Mouse (Mus musculus): Measurements from ENCODE around the gene Eif6. TPM values are rescaled to one million over a fixed set of nuclear protein-coding genes. Genes with fewer than 3 reads are reported as not detected.
A peak's percentile ranks its signal among the peaks of the same experiment; 100 is the strongest.

Gene Eif6
- total RNA-seq, 2 experiments from 2014 or later, result 11.6 to 91.0 TPM

- ATAC-seq (replicated peaks; ENCODE audit: low FRiP score, poor library complexity, severe bottlenecking), result no peak
These were observed 4.1 kb upstream of the Eif6 start for GRCm38 (mm10) chr2:155830841-155831240.

GRCm38 (mm10) chr2:155825904-155826629 is 658 bp downstream of the Eif6 start:
- ATAC-seq (replicated peaks; ENCODE audit: low FRiP score, poor library complexity, severe bottlenecking), result peak; percentile 77

DNA sequence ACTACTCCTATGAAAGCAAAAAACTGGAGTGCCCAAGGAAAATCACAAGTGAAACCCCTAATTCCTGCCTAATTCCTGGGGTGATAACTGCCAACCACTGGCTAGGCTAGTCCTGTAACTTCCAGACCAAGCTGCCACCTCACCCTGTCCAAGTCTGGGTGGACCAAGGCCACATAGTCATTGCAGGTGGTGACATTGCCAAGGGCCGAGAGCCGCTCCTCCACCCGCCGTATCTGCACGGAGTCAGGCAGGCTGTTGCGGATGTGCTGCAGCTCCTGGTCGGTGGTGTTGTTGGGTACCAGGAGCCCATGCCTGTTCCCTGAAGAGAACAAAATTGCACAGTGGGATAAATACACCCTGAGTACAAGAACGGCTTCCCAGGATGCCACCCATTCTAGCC is 3.0 kb downstream of the Eif6 start:
- no peak for ATAC-seq (replicated peaks; ENCODE audit: low FRiP score, poor library complexity, severe bottlenecking)

- ATAC-seq (replicated peaks; ENCODE audit: low FRiP score, poor library complexity, severe bottlenecking), result no peak
These were observed 5.9 kb downstream of the Eif6 start for GRCm38 (mm10) chr2:155820779-155821178.

DNA sequence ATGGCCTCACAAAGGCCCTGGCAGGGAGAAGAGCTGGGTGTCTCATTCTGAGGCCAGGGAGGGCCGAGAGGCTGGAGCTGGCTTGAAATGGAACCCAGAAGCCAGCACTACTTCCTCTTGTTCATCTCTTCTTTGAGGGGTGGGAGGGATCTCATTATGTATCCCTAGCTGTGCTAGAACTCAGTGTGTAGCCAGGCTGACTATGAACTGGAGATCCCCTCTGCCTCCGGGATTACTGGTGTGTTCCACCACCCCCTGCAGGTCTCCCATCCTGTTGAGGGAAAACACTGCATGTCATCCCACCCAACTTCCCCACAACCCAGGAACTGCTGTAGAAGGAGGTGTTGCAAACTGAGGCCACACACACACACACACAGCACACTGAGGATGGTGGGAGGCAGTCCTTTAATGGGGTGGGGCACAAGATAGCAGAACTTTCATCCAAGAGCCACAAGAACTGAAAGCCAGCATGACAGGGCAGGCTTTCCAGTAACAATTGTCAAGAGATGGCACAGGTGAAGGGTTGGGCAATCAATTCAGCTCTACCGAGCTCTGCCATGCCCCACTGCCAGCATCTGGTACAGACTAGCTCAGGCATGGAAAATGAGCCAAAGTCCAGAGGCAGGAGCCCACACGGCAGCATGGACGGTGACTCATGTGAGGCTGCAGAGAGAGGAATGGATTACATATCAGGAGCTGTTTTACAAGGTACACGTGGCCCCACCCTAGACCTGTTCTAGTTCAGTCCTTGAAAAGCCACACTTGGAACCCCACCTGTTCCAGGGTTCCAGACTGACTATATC is 7.1 kb downstream of the Eif6 start:
- no peak for ATAC-seq (replicated peaks; ENCODE audit: low FRiP score, poor library complexity, severe bottlenecking)

- ATAC-seq (replicated peaks; ENCODE audit: low FRiP score, poor library complexity, severe bottlenecking), result no peak
These were observed 7.5 kb downstream of the Eif6 start, which contains the start of gene BC029722 for GRCm38 (mm10) chr2:155819392-155819448. Gene BC029722, minus strand, starts transcription at chr2:155819426.

- ATAC-seq (replicated peaks; ENCODE audit: low FRiP score, poor library complexity, severe bottlenecking), result peak; percentile 97
These were observed 7.9 kb downstream of the Eif6 start for GRCm38 (mm10) chr2:155818596-155819391.

GRCm38 (mm10) chr2:155817301-155818245 is 9.2 kb downstream of the Eif6 start:
- ATAC-seq (replicated peaks; ENCODE audit: low FRiP score, poor library complexity, severe bottlenecking), result no peak

- ATAC-seq (replicated peaks; ENCODE audit: low FRiP score, poor library complexity, severe bottlenecking), result no peak
These were observed 10.5 kb downstream of the Eif6 start for GRCm38 (mm10) chr2:155816179-155816578.

DNA sequence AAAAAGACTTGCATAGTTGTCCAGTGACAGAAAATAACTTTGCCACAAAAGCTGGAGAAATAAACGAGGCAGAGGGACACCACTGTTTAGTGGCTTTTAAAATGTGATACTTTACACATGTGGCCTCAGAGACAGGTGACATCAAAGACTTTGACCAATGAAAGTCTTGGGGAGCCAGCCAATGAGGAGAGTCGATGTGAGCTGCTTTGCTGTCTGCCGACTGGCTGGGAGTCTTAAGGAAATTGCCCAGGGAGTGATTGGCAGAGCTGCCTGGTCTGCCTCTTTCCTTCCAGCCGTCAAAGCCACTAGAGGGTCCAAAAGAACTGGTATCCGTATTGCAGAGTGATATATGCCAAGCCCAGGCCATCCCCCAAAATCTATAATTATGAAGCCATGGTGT is 11.9 kb downstream of the Eif6 start:
- ATAC-seq (replicated peaks; ENCODE audit: low FRiP score, poor library complexity, severe bottlenecking), result no peak

GRCm38 (mm10) chr2:155812637-155813036 is 14.1 kb downstream of the Eif6 start:
- no peak for ATAC-seq (replicated peaks; ENCODE audit: low FRiP score, poor library complexity, severe bottlenecking)

DNA sequence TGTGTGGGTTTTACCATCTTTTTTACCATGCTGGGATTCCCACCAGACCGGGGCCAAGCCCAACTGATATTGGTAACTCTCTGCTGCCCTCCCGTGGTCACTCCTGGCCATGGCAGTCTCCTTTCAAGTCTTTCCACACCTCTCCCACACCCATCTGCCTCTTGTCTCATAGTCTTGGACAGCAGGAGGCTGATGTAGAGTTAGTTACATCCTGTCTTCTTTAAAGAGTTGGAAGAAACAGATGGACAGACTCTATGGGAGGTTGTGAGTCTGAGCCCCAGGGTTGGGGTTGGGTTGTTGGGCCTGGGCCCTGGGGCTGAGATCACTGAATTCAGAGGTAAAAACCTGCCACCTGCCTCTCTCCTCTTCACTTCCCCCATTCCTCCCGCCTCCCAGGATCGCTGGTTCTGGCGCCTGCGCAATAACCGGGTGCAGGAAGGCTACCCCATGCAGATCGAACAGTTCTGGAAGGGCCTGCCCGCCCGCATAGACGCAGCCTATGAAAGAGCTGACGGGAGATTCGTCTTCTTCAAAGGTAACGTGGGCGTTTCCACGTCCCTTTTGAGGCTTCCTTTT is 14.8 kb downstream of the Eif6 start:
- peak; percentile 75 for ATAC-seq (replicated peaks; ENCODE audit: low FRiP score, poor library complexity, severe bottlenecking)

GRCm38 (mm10) chr2:155809620-155810019 is 17.1 kb downstream of the Eif6 start:
- ATAC-seq (replicated peaks; ENCODE audit: low FRiP score, poor library complexity, severe bottlenecking), result no peak

GRCm38 (mm10) chr2:155807408-155807807 is 19.3 kb downstream of the Eif6 start:
- no peak for ATAC-seq (replicated peaks; ENCODE audit: low FRiP score, poor library complexity, severe bottlenecking)

GRCm38 (mm10) chr2:155806548-155806947 is 20.2 kb downstream of the Eif6 start:
- no peak for ATAC-seq (replicated peaks; ENCODE audit: low FRiP score, poor library complexity, severe bottlenecking)

DNA sequence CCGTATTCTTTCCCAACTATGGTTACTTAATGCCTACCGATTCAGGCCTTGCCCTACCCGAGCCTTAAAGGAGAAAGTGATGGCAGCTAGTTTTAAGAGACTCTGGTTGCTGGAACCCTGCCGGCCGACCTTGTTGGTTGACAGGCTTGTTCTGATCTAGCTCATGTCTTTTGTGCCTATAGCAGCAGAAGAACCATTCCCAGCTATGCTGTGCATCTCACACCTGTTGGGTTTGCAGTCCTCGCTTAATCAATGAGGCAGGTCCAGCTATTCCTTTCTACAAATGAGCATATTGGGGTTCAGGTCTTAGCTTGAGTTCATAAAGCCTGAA is 20.8 kb downstream of the Eif6 start:
- ATAC-seq (replicated peaks; ENCODE audit: low FRiP score, poor library complexity, severe bottlenecking), result no peak

DNA sequence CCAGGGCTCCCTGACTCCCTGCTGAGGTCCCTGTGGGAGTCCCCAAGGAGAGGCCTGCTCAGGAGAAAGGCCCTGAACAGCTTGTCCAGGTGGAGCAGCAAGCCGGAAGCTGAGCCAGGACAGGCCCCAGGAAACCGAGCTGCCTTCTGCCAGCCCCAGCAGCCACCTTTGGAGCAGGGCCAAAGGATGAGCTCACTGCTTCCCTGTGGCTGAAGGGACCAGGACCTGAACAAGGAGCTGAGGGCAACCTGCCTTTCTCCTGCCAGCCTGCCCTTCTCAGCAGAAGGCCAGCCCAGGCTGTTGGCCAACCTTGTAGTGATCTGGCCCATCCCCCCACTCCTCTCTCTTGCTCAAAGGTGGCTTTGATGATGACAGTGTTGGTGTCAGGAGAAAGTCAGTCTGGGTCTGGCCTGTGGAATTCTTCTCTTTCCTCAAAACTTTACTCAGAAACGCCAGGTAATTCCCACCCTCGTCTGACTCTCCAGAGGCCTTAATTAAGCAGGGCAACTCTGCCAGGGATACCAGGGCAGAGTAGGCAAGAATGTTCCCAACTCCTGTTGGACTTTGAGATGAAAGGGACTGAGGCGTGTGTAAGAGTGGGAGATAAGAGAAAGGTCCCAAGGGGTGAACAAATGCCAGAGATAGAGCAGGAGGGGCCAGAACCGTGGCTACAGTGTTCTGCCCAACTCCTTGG is 21.3 kb downstream of the Eif6 start:
- no peak for ATAC-seq (replicated peaks; ENCODE audit: low FRiP score, poor library complexity, severe bottlenecking)

GRCm38 (mm10) chr2:155804053-155804452 is 22.7 kb downstream of the Eif6 start:
- no peak for ATAC-seq (replicated peaks; ENCODE audit: low FRiP score, poor library complexity, severe bottlenecking)

DNA sequence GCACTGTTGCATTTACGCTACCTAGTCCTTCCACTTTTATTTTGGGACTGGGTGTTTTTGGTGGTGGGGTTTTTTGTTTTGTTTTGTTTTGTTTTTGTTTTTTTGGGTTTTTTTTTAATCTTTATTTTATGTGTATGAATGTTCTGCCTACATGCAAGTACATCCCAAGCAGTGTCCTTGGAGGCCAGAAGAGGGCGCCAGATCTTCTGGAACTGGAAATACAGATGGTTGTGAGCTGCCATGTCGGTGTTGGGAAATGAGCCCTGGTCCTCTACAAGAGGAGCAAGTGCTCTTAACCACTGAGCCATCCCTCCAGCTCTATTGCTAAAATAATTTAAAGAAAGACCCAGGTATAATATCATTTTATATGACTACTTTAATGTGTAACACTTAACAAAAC is 24.0 kb downstream of the Eif6 start:
- 0 out of 2 replicates have a peak, but pooled peaks have one; percentile 39 for ATAC-seq (replicated peaks; ENCODE audit: low FRiP score, poor library complexity, severe bottlenecking)
